Comparison of ENCODE assay signal across 8 mouse cellular contexts in genomic region chr10:80700732-80701131, GRCm38 (mm10). TPM values are rescaled to one million over a fixed set of nuclear protein-coding genes. Genes with fewer than 3 reads are reported as not detected.
DNase-seq lines count a peak whose midpoint lies in the region; ATAC-seq and TF ChIP-seq lines count a peak whose summit lies in the region.

No protein-coding gene starts in this region.

- H3K9ac ChIP-seq in heart, embryonic 14.5 days (ENCODE audit: low read length): peak overlapping the region; percentile 77
- peak overlapping the region; percentile 65; the same call in 1 of the 2 replicates for H3K9ac ChIP-seq in hindbrain, embryonic 12.5 days
- peak overlapping the region; percentile 27; the same call in 1 of the 2 replicates for H3K9ac ChIP-seq in midbrain, embryonic 14.5 days (replicated peaks; ENCODE audit: low read length)

- no peak for TF ChIP-seq CTCF in G1E (IDR thresholded peaks at IDR 0.05; ENCODE audit: low read depth, low read length)

- no peaks in the 10 kb centered on the region for H3K27me3 ChIP-seq in heart, embryonic 14.5 days (ENCODE audit: control insufficient read depth, insufficient read depth, low read length)
- H3K27me3 ChIP-seq in G1E (ENCODE audit: insufficient read depth, low read length): no peaks in the 10 kb centered on the region
- no peaks in the 10 kb centered on the region for H3K27me3 ChIP-seq in hindbrain, embryonic 12.5 days
- H3K27me3 ChIP-seq in midbrain, embryonic 14.5 days (ENCODE audit: control insufficient read depth, insufficient read depth, low read length): no peaks in the 10 kb centered on the region

- H3K4me2 ChIP-seq in heart, embryonic 14.5 days (ENCODE audit: low read length): peak overlapping the region; percentile 71
- H3K4me2 ChIP-seq in hindbrain, embryonic 12.5 days (replicated peaks): peak overlapping the region; percentile 82
- peak overlapping the region; percentile 80 for H3K4me2 ChIP-seq in midbrain, embryonic 14.5 days (ENCODE audit: low read length)

- H3K4me1 ChIP-seq in heart, embryonic 14.5 days (ENCODE audit: control insufficient read depth in 2 of 2, insufficient read depth in 2 of 2, low read length in 2 of 2): peaks cover 18 to 40% of the 10 kb centered on the region in 2 experiments
- peaks cover 86% of the 10 kb centered on the region for H3K4me1 ChIP-seq in G1E (ENCODE audit: insufficient read depth, low read depth, low read length)
- H3K4me1 ChIP-seq in hindbrain, embryonic 12.5 days: peaks cover 29% of the 10 kb centered on the region
- H3K4me1 ChIP-seq in midbrain, embryonic 14.5 days (ENCODE audit: control insufficient read depth, insufficient read depth, low read length): peaks cover 32% of the 10 kb centered on the region

- DNase-seq in heart, postnatal 10 days: no peak
- DNase-seq in G1E (ENCODE audit: low spot score): no peak
- no peak for DNase-seq in midbrain, embryonic 14.5 days
- no peak for DNase-seq in frontal cortex, postnatal 10 days (ENCODE audit: low spot score in 2 of 2)
- DNase-seq in left cerebral cortex, adult 11 months (ENCODE audit: low spot score): no peak

- H3K9me3 ChIP-seq in heart, embryonic 14.5 days (ENCODE audit: control insufficient read depth, low read length): no peaks in the 10 kb centered on the region
- H3K9me3 ChIP-seq in G1E (replicated peaks): no peaks in the 10 kb centered on the region
- H3K9me3 ChIP-seq in hindbrain, embryonic 12.5 days (replicated peaks): no peaks in the 10 kb centered on the region
- H3K9me3 ChIP-seq in midbrain, embryonic 14.5 days (ENCODE audit: control insufficient read depth, low read length): no peaks in the 10 kb centered on the region

- 39% methylated on average over 4 of the region's 4 CpGs for WGBS in heart, embryonic 14.5 days
- 45% methylated on average over 4 of the region's 4 CpGs for WGBS in hindbrain, embryonic 12.5 days
- WGBS in midbrain, embryonic 14.5 days: 51% methylated on average over 4 of the region's 4 CpGs

- ATAC-seq in heart, embryonic 14.5 days (ENCODE audit: insufficient number of reproducible peaks, insufficient read depth, low FRiP score, low read depth): no peak
- no peak for ATAC-seq in G1E (ENCODE audit: extremely low read depth, insufficient number of reproducible peaks, low FRiP score, poor library complexity, severe bottlenecking)
- no peak for ATAC-seq in hindbrain, embryonic 12.5 days (ENCODE audit: low FRiP score)
- ATAC-seq in midbrain, embryonic 14.5 days (ENCODE audit: low FRiP score, low TSS enrichment): no peak
- no peak for ATAC-seq in erythroid progenitor cell, adult 5-6 weeks (replicated peaks; ENCODE audit: low FRiP score, poor library complexity, severe bottlenecking)

- peaks cover 10% of the 10 kb centered on the region for H3K36me3 ChIP-seq in heart, embryonic 14.5 days (ENCODE audit: control insufficient read depth, insufficient read depth, low read length)
- H3K36me3 ChIP-seq in G1E (replicated peaks): peaks cover 59% of the 10 kb centered on the region
- peaks cover 8% of the 10 kb centered on the region; the same call in 1 of the 2 replicates for H3K36me3 ChIP-seq in hindbrain, embryonic 12.5 days
- peaks cover 14% of the 10 kb centered on the region for H3K36me3 ChIP-seq in midbrain, embryonic 14.5 days (ENCODE audit: control insufficient read depth, insufficient read depth, low read length)

- H3K27ac ChIP-seq in heart, embryonic 14.5 days (replicated peaks in 1 of 2; ENCODE audit: control insufficient read depth in 1 of 2, insufficient read depth in 1 of 2, low read depth in 2 of 2, low read length in 2 of 2): peak overlapping the region in 1 of 2 experiments; percentile 6; a peak in 2 of 4 replicates
- H3K27ac ChIP-seq in hindbrain, embryonic 12.5 days: no peak overlapping the region
- H3K27ac ChIP-seq in midbrain, embryonic 14.5 days (replicated peaks; ENCODE audit: low read depth, low read length): no peak overlapping the region

- peak overlapping the region; percentile 59 to 73; a peak in 3 of 4 replicates for H3K4me3 ChIP-seq in heart, embryonic 14.5 days (ENCODE audit: control insufficient read depth in 1 of 2, insufficient read depth in 1 of 2, low read depth in 1 of 2, low read length in 2 of 2)
- H3K4me3 ChIP-seq in G1E (ENCODE audit: low read depth, low read length): peak overlapping the region; percentile 75
- H3K4me3 ChIP-seq in hindbrain, embryonic 12.5 days: peak overlapping the region; percentile 54
- H3K4me3 ChIP-seq in midbrain, embryonic 14.5 days (replicated peaks; ENCODE audit: low read depth, low read length): peak overlapping the region; percentile 70

- intact Hi-C loops in heart, postnatal 10 days (cut with DNase I): loop anchor here (10.0 kb wide), 1 partner anchor 266 kb away; the partner anchor contains the start of gene Tcf3

RNA-seq across cellular contexts. Expression of gene Mob3a, which starts 1.0 kb away (rescaled TPM):
- 19.1 and 22.3 TPM in 2 replicates for polyA plus RNA-seq in heart, embryonic 14.5 days (2014; fragmentation: Nextera tagmentation; extraction: Ambion mirVana)
- 10 to 100 TPM; 10.1 to 11.3 TPM for total RNA-seq in heart, postnatal 10 days (2021)
- total RNA-seq in G1E (2014; fragmentation: Nextera tagmentation) (44.4 and 52.8 TPM in 2 replicates), G1E (2017) (53.8 and 61.8 TPM in 2 replicates)
- 45.8 and 54.2 TPM in 2 replicates for polyA plus RNA-seq in G1E (2012)
- 56.5 and 62.9 TPM in 2 replicates for polyA plus RNA-seq in hindbrain, embryonic 12.5 days (2016; fragmentation: Nextera tagmentation; extraction: Ambion mirVana)
- 45.2 and 47.3 TPM in 2 replicates for polyA plus RNA-seq in midbrain, embryonic 14.5 days (2014; fragmentation: Nextera tagmentation; extraction: Ambion mirVana)
- 19.5 and 32.3 TPM in 2 replicates for total RNA-seq in erythroid progenitor cell, adult 5-6 weeks (2015; ENCODE audit: low replicate concordance)
- total RNA-seq in erythroid progenitor cell, adult 5-6 weeks (2017; ENCODE audit: low replicate concordance): 9.0 and 25.7 TPM in 2 replicates

RNA-seq across cellular contexts. Expression of gene Izumo4, which starts 1.3 kb away (rescaled TPM):
- polyA plus RNA-seq in heart, embryonic 14.5 days (2014; fragmentation: Nextera tagmentation; extraction: Ambion mirVana): 3.5 and 7.0 TPM in 2 replicates
- total RNA-seq in heart, postnatal 10 days (2021): 1 to 10 TPM; 2.9 to 4.1 TPM
- total RNA-seq in G1E (2014; fragmentation: Nextera tagmentation) (2.3 and 7.4 TPM in 2 replicates), G1E (2017) (5.9 and 10.3 TPM in 2 replicates)
- 7.5 and 8.2 TPM in 2 replicates for polyA plus RNA-seq in G1E (2012)
- polyA plus RNA-seq in hindbrain, embryonic 12.5 days (2016; fragmentation: Nextera tagmentation; extraction: Ambion mirVana): 27.1 and 30.5 TPM in 2 replicates
- 22.4 and 25.1 TPM in 2 replicates for polyA plus RNA-seq in midbrain, embryonic 14.5 days (2014; fragmentation: Nextera tagmentation; extraction: Ambion mirVana)
- 21.4 and 36.4 TPM in 2 replicates for total RNA-seq in erythroid progenitor cell, adult 5-6 weeks (2015; ENCODE audit: low replicate concordance)
- 3.3 and 3.8 TPM in 2 replicates for total RNA-seq in erythroid progenitor cell, adult 5-6 weeks (2017; ENCODE audit: low replicate concordance)

RNA-seq across cellular contexts. Expression of gene Mknk2, which starts 22.8 kb away (rescaled TPM):
- polyA plus RNA-seq in heart, embryonic 14.5 days (2014; fragmentation: Nextera tagmentation; extraction: Ambion mirVana): 69.5 and 82.7 TPM in 2 replicates
- total RNA-seq in heart, postnatal 10 days (2021): 100 to 1,000 TPM; 143 to 159 TPM
- total RNA-seq in G1E (2014; fragmentation: Nextera tagmentation) (127 and 140 TPM in 2 replicates), G1E (2017) (70.4 and 72.2 TPM in 2 replicates)
- polyA plus RNA-seq in G1E (2012): 455 and 521 TPM in 2 replicates
- 88.1 and 90.3 TPM in 2 replicates for polyA plus RNA-seq in hindbrain, embryonic 12.5 days (2016; fragmentation: Nextera tagmentation; extraction: Ambion mirVana)
- 46.7 and 54.2 TPM in 2 replicates for polyA plus RNA-seq in midbrain, embryonic 14.5 days (2014; fragmentation: Nextera tagmentation; extraction: Ambion mirVana)
- total RNA-seq in erythroid progenitor cell, adult 5-6 weeks (2015; ENCODE audit: low replicate concordance): 78.2 and 83.0 TPM in 2 replicates
- total RNA-seq in erythroid progenitor cell, adult 5-6 weeks (2017; ENCODE audit: low replicate concordance): 49.4 and 67.6 TPM in 2 replicates

RNA-seq across cellular contexts. Expression of gene Ap3d1, which starts 41.3 kb away (rescaled TPM):
- 45.0 and 54.5 TPM in 2 replicates for polyA plus RNA-seq in heart, embryonic 14.5 days (2014; fragmentation: Nextera tagmentation; extraction: Ambion mirVana)
- 10 to 100 TPM; 47.6 to 52.5 TPM for total RNA-seq in heart, postnatal 10 days (2021)
- total RNA-seq in G1E (2014; fragmentation: Nextera tagmentation): 121 and 133 TPM in 2 replicates
- 72.3 and 88.3 TPM in 2 replicates for total RNA-seq in G1E (2017)
- polyA plus RNA-seq in G1E (2012): 37.4 and 39.4 TPM in 2 replicates
- 101 TPM in 2 replicates for polyA plus RNA-seq in hindbrain, embryonic 12.5 days (2016; fragmentation: Nextera tagmentation; extraction: Ambion mirVana)
- polyA plus RNA-seq in midbrain, embryonic 14.5 days (2014; fragmentation: Nextera tagmentation; extraction: Ambion mirVana): 106 and 116 TPM in 2 replicates
- 42.8 and 69.6 TPM in 2 replicates for total RNA-seq in erythroid progenitor cell, adult 5-6 weeks (2015; ENCODE audit: low replicate concordance)
- total RNA-seq in erythroid progenitor cell, adult 5-6 weeks (2017; ENCODE audit: low replicate concordance): 66.0 and 111 TPM in 2 replicates

RNA-seq across cellular contexts. Expression of gene Btbd2, which starts 43.9 kb away (rescaled TPM):
- 49.4 and 53.8 TPM in 2 replicates for polyA plus RNA-seq in heart, embryonic 14.5 days (2014; fragmentation: Nextera tagmentation; extraction: Ambion mirVana)
- 10 to 100 TPM; 42.2 to 46.4 TPM for total RNA-seq in heart, postnatal 10 days (2021)
- total RNA-seq in G1E (2014; fragmentation: Nextera tagmentation): 11.1 and 19.7 TPM in 2 replicates
- 17.9 and 19.2 TPM in 2 replicates for total RNA-seq in G1E (2017)
- 96.3 and 102 TPM in 2 replicates for polyA plus RNA-seq in G1E (2012)
- 87.8 and 96.4 TPM in 2 replicates for polyA plus RNA-seq in hindbrain, embryonic 12.5 days (2016; fragmentation: Nextera tagmentation; extraction: Ambion mirVana)
- 80.1 and 88.8 TPM in 2 replicates for polyA plus RNA-seq in midbrain, embryonic 14.5 days (2014; fragmentation: Nextera tagmentation; extraction: Ambion mirVana)
- 2.9 and 3.8 TPM in 2 replicates for total RNA-seq in erythroid progenitor cell, adult 5-6 weeks (2015; ENCODE audit: low replicate concordance)
- 9.2 and 25.3 TPM in 2 replicates for total RNA-seq in erythroid progenitor cell, adult 5-6 weeks (2017; ENCODE audit: low replicate concordance)

Comparison
In these comparisons a context has a peak if more than half of its experiments do, and no peak if none do; other contexts are left out.
1. H3K9ac ChIP-seq: peak in every context shown above with its lines; median percentile 77 in heart, embryonic 14.5 days; 65 in hindbrain, embryonic 12.5 days; 27 in midbrain, embryonic 14.5 days.